Mouse (Mus musculus): ENCODE data around the gene Ttc21a. TPM values are rescaled to one million over a fixed set of nuclear protein-coding genes. Genes with fewer than 3 reads are reported as not detected.

Ttc21a gene
- total and polyA plus RNA-seq, 3 experiments: 0.21 to 0.47 TPM; not detected in 1

GRCm38 (mm10) chr9:119966221-119966910 lies 29.0 kb downstream of the Ttc21a start:
- Histone ChIP-seq H3K9me3 (replicated peaks; ENCODE audit: low read length) (no peaks in the 10 kb centered on the region), H3K4me2 (ENCODE audit: insufficient read depth, low read depth, poor library complexity, severe bottlenecking) (no peak overlapping the region), H3K27me3 (replicated peaks) (peaks cover 2% of the 10 kb centered on the region), H3K36me3 (replicated peaks in 1 of 2; ENCODE audit: control insufficient read depth in 1 of 2, insufficient read depth in 1 of 2, low read length in 1 of 2) (peaks cover 5 to 14% of the 10 kb centered on the region in 2 experiments), H3K79me2 (replicated peaks; ENCODE audit: control insufficient read depth, extremely low read depth, insufficient read depth, poor library complexity, severe bottlenecking) (no peaks in the 10 kb centered on the region), H3K27ac (ENCODE audit: insufficient read depth, low read depth) (no peak overlapping the region), H3K9ac (ENCODE audit: insufficient read depth, low read depth) (no peak overlapping the region), H3K4me3 (replicated peaks in 1 of 3; ENCODE audit: low read depth in 2 of 3, low read length in 2 of 3, poor library complexity in 1 of 3) (no peak overlapping the region), H3K4me1 (ENCODE audit: control insufficient read depth in 1 of 2, insufficient read depth in 2 of 2) (peaks cover 16 to 30% of the 10 kb centered on the region in 2 experiments)
- in situ Hi-C loops (cut with MboI; ENCODE audit: low pct_ligation_motif_present, low pct_unique_long_range_greater_than_20kb, low sequenced_read_pairs): loop anchor here (5.0 kb wide), 1 partner anchor 51 kb away; no protein-coding TSS in a partner anchor
- dilution Hi-C loops (cut with MboI; ENCODE audit: extremely low pct_ligation_motif_present, extremely low pct_unique_long_range_greater_than_20kb, low sequenced_read_pairs): no loop called here
- TF ChIP-seq IRF4 (IDR thresholded peaks at IDR 0.05; ENCODE audit: low read depth, low read length) (no peak), MAZ (IDR thresholded peaks at IDR 0.05; ENCODE audit: low read depth, low read length) (no peak), POLR2AphosphoS2 (IDR thresholded peaks at IDR 0.05; ENCODE audit: low read depth, low read length) (no peak), NELFE (IDR thresholded peaks at IDR 0.05; ENCODE audit: low read depth, low read length) (no peak), USF2 (conservative IDR thresholded peaks at IDR 0.05; ENCODE audit: low read depth, low read length) (no peak), MXI1 (IDR thresholded peaks at IDR 0.05; ENCODE audit: low read depth, low read length) (no peak), E2F4 (IDR thresholded peaks at IDR 0.05; ENCODE audit: insufficient replicate concordance, low read depth, low read length) (no peak), GABPA (IDR thresholded peaks at IDR 0.05; ENCODE audit: insufficient replicate concordance, low read depth, low read length) (no peak), SIN3A (IDR thresholded peaks at IDR 0.05; ENCODE audit: low read length) (no peak), CHD1 (IDR thresholded peaks at IDR 0.05; ENCODE audit: low read depth, low read length) (no peak), ELF1 (IDR thresholded peaks at IDR 0.05; ENCODE audit: low read depth, low read length) (no peak), ZNF384 (IDR thresholded peaks at IDR 0.05; ENCODE audit: low read depth, low read length) (no peak), MYC (IDR thresholded peaks at IDR 0.05; ENCODE audit: low read depth, low read length) (no peak), KAT2A (IDR thresholded peaks at IDR 0.05; ENCODE audit: insufficient replicate concordance, low read length) (no peak)
- no peak for DNase-seq (ENCODE audit: extremely low read depth)

DNA sequence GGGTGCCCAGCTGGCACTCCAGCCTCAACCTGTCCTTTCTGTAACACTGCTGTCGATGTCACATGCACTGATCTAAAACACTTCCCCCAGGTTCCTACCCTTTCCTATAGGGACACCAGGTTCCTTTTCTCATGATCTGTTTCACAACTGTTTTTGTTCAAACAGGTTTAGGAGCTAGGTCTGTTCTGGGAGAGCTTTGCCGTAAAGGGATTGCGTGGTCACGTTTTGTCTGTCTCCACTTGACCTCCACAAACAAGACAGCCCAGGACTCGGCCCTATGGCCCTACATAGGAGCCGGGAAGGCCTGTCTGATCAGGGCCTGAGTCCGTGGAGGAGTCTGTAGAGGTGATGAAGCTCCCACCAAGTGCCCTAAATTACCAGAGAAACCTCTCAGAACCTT lies 32.4 kb downstream of the Ttc21a start:
- H3K4me1 ChIP-seq (ENCODE audit: control insufficient read depth in 1 of 2, insufficient read depth in 2 of 2): peaks cover 8 to 23% of the 10 kb centered on the region in 2 experiments

More for the DNA sequence above, 32.4 kb downstream of the Ttc21a start:
- H3K27ac ChIP-seq (ENCODE audit: insufficient read depth, low read depth): no peak overlapping the region
- no peak overlapping the region for H3K4me3 ChIP-seq (replicated peaks in 1 of 3; ENCODE audit: low read depth in 2 of 3, low read length in 2 of 3, poor library complexity in 1 of 3)
- H3K9ac ChIP-seq (ENCODE audit: insufficient read depth, low read depth): no peak overlapping the region
- H3K27me3 ChIP-seq (replicated peaks): no peaks in the 10 kb centered on the region
- in situ Hi-C loops (cut with MboI; ENCODE audit: low pct_ligation_motif_present, low pct_unique_long_range_greater_than_20kb, low sequenced_read_pairs) (loop anchor here (5.0 kb wide), 1 partner anchor 47 kb away; no protein-coding TSS in a partner anchor), dilution Hi-C loops (cut with MboI; ENCODE audit: extremely low pct_ligation_motif_present, extremely low pct_unique_long_range_greater_than_20kb, low sequenced_read_pairs) (no loop called here)
- peaks cover 2% of the 10 kb centered on the region for H3K9me3 ChIP-seq (replicated peaks; ENCODE audit: low read length)
- no peaks in the 10 kb centered on the region; the same call in 1 of the 2 replicates for H3K79me2 ChIP-seq (replicated peaks; ENCODE audit: control insufficient read depth, extremely low read depth, insufficient read depth, poor library complexity, severe bottlenecking)
- peaks cover 34 to 48% of the 10 kb centered on the region in 2 experiments for H3K36me3 ChIP-seq (replicated peaks in 1 of 2; ENCODE audit: control insufficient read depth in 1 of 2, insufficient read depth in 1 of 2, low read length in 1 of 2)
- DNase-seq (ENCODE audit: extremely low read depth): no peak
- H3K4me2 ChIP-seq (ENCODE audit: insufficient read depth, low read depth, poor library complexity, severe bottlenecking): no peak overlapping the region
- no peak for TF ChIP-seq ZKSCAN1 (IDR thresholded peaks at IDR 0.05; ENCODE audit: borderline replicate concordance, low read depth, low read length)
- no peak for TF ChIP-seq MAX (IDR thresholded peaks at IDR 0.05; ENCODE audit: low read length)
- TF ChIP-seq JUND (conservative IDR thresholded peaks at IDR 0.05; ENCODE audit: low read depth, low read length): no peak
- TF ChIP-seq MEF2A (IDR thresholded peaks at IDR 0.05; ENCODE audit: borderline replicate concordance, low read depth, low read length): no peak
- no peak for TF ChIP-seq ZMIZ1 (IDR thresholded peaks at IDR 0.05; ENCODE audit: low read depth, low read length)
- no peak for TF ChIP-seq CHD2 (IDR thresholded peaks at IDR 0.05; ENCODE audit: low read length)
- no peak for TF ChIP-seq NELFE (IDR thresholded peaks at IDR 0.05; ENCODE audit: low read depth, low read length)
- no peak for TF ChIP-seq MAFK (IDR thresholded peaks at IDR 0.05; ENCODE audit: insufficient replicate concordance, low read length)
- no peak for TF ChIP-seq ELF1 (IDR thresholded peaks at IDR 0.05; ENCODE audit: low read depth, low read length)
- TF ChIP-seq SIN3A (IDR thresholded peaks at IDR 0.05; ENCODE audit: low read length): no peak
- TF ChIP-seq HCFC1 (IDR thresholded peaks at IDR 0.05; ENCODE audit: low read depth, low read length): no peak
- no peak for TF ChIP-seq ZC3H11A (IDR thresholded peaks at IDR 0.05; ENCODE audit: low read depth, low read length)
- TF ChIP-seq POLR2AphosphoS2 (IDR thresholded peaks at IDR 0.05; ENCODE audit: low read depth, low read length): no peak
- TF ChIP-seq CTCF (conservative IDR thresholded peaks at IDR 0.05 in 1 of 2, IDR thresholded peaks at IDR 0.05 in 1 of 2; ENCODE audit: low read depth in 2 of 2, low read length in 2 of 2): no peak
- no peak for TF ChIP-seq USF2 (conservative IDR thresholded peaks at IDR 0.05; ENCODE audit: low read depth, low read length)
- TF ChIP-seq E2F4 (IDR thresholded peaks at IDR 0.05; ENCODE audit: insufficient replicate concordance, low read depth, low read length): no peak
- no peak for TF ChIP-seq NRF1 (IDR thresholded peaks at IDR 0.05; ENCODE audit: low read depth, low read length)
